Mouse (Mus musculus) MEL (cell line): ENCODE results near the gene Map3k20. TPM values are rescaled to one million over a fixed set of nuclear protein-coding genes. Genes with fewer than 3 reads are reported as not detected.

ENCODE experiments used
- DNase-seq: peaks from one replicate; pipeline ENCODE4 v3.0.0; 2011; ENCODE audit warnings: low read depth, low spot score
- H3K27ac ChIP-seq: 2 replicates; pipeline ENCODE4 v1.5.1; 2012; ENCODE audit warnings: low read depth, mild to moderate bottlenecking, control low read depth, low read length, moderate library complexity; ENCODE audit not compliant: control insufficient read depth
- H3K27me3 ChIP-seq, 2 experiments: fragments of 150-350 bp in 1 of 2; sonication (generic) in 1 of 2; 2 replicates each; pipeline ENCODE4 v1.6.1; 2012; ENCODE audit warnings: low read length in 2 of 2, mild to moderate bottlenecking in 2 of 2, improper control_type of control experiment in 1 of 2, moderate library complexity in 1 of 2; ENCODE audit not compliant: insufficient read depth in 2 of 2, control insufficient read depth in 1 of 2
- H3K36me3 ChIP-seq, 2 experiments: 2 replicates each; pipeline ENCODE4 v1.6.1; 2012 to 2014; ENCODE audit warnings: low read length in 2 of 2, improper control_type of control experiment in 1 of 2, inconsistent platforms in 1 of 2, mild to moderate bottlenecking in 1 of 2; ENCODE audit not compliant: insufficient read depth in 2 of 2, control insufficient read depth in 1 of 2
- H3K4me1 ChIP-seq, 2 experiments: fragments of 150-350 bp in 1 of 2; sonication (generic) in 1 of 2; 2 replicates each; pipeline ENCODE4 v1.6.1; 2012; ENCODE audit warnings: low read length in 2 of 2, improper control_type of control experiment in 1 of 2, mild to moderate bottlenecking in 1 of 2; ENCODE audit not compliant: insufficient read depth in 2 of 2, control insufficient read depth in 1 of 2
- H3K4me3 ChIP-seq, 2 experiments: fragments of 150-350 bp in 1 of 2; sonication (generic) in 1 of 2; 2 replicates each; pipeline ENCODE4 v1.5.1; 2012; ENCODE audit warnings: low read depth in 2 of 2, low read length in 2 of 2, mild to moderate bottlenecking in 2 of 2, moderate library complexity in 2 of 2, control low read depth in 1 of 2, improper control_type of control experiment in 1 of 2; ENCODE audit not compliant: control insufficient read depth in 1 of 2, insufficient read depth in 1 of 2
- H3K79me2 ChIP-seq: 2 replicates; pipeline ENCODE4 v1.6.1; 2012; ENCODE audit warnings: mild to moderate bottlenecking, low read length, moderate library complexity; ENCODE audit not compliant: control insufficient read depth, poor library complexity, insufficient read depth
- H3K9ac ChIP-seq: 2 replicates; pipeline ENCODE4 v1.6.1; 2012; ENCODE audit warnings: low read depth, mild to moderate bottlenecking, control low read depth, low read length, moderate library complexity; ENCODE audit not compliant: control insufficient read depth, poor library complexity, severe bottlenecking
- H3K9me3 ChIP-seq: fragments of 150-350 bp; sonication (generic); replicated peaks from 2 replicates; pipeline ENCODE4 v1.6.1; 2012; ENCODE audit warnings: mild to moderate bottlenecking, low read length, improper control_type of control experiment, moderate library complexity; ENCODE audit not compliant: insufficient read depth
- BHLHE40 ChIP-seq: IDR thresholded peaks from 2 replicates; pipeline ENCODE4 v1.6.1; 2012; ENCODE audit warnings: low read depth, mild to moderate bottlenecking, inconsistent platforms, low read length, improper control_type of control experiment, borderline replicate concordance
- CHD1 ChIP-seq: IDR thresholded peaks from 2 replicates; pipeline ENCODE4 v1.6.1; 2012; ENCODE audit warnings: low read depth, mild to moderate bottlenecking, inconsistent platforms, low read length, improper control_type of control experiment
- CHD2 ChIP-seq: IDR thresholded peaks from 2 replicates; pipeline ENCODE4 v1.6.1; 2011; ENCODE audit warnings: low read length, improper control_type of control experiment
- E2F4 ChIP-seq: IDR thresholded peaks from 2 replicates; pipeline ENCODE4 v1.6.1; 2011; ENCODE audit warnings: low read depth, low read length, improper control_type of control experiment, borderline replicate concordance
- EP300 ChIP-seq, 2 experiments: IDR thresholded peaks; 2 replicates each; pipeline ENCODE4 v1.6.1; 2011; ENCODE audit warnings: improper control_type of control experiment in 2 of 2, low read length in 2 of 2, low read depth in 1 of 2, mild to moderate bottlenecking in 1 of 2
- GABPA ChIP-seq: IDR thresholded peaks from 2 replicates; pipeline ENCODE4 v1.6.1; 2012; ENCODE audit warnings: low read depth, mild to moderate bottlenecking, inconsistent platforms, low read length, improper control_type of control experiment, moderate library complexity
- HCFC1 ChIP-seq: IDR thresholded peaks from 2 replicates; pipeline ENCODE4 v1.6.1; 2012; ENCODE audit warnings: low read depth, mild to moderate bottlenecking, inconsistent platforms, low read length, improper control_type of control experiment, moderate library complexity
- MAX ChIP-seq: IDR thresholded peaks from 2 replicates; pipeline ENCODE4 v1.6.1; 2011; ENCODE audit warnings: low read length, improper control_type of control experiment
- MAZ ChIP-seq: IDR thresholded peaks from 2 replicates; pipeline ENCODE4 v1.6.1; 2012; ENCODE audit warnings: low read depth, mild to moderate bottlenecking, inconsistent platforms, low read length, improper control_type of control experiment
- MEF2A ChIP-seq: IDR thresholded peaks from 2 replicates; pipeline ENCODE4 v1.6.1; 2014; ENCODE audit warnings: low read depth, mild to moderate bottlenecking, inconsistent platforms, low read length, improper control_type of control experiment; ENCODE audit not compliant: poor library complexity, insufficient replicate concordance, severe bottlenecking; ENCODE audit errors: extremely low read depth
- MXI1 ChIP-seq: IDR thresholded peaks from 2 replicates; pipeline ENCODE4 v1.6.1; 2011; ENCODE audit warnings: mild to moderate bottlenecking, low read depth, low read length, improper control_type of control experiment
- MYC ChIP-seq: IDR thresholded peaks from 2 replicates; pipeline ENCODE4 v1.6.1; 2011; ENCODE audit warnings: low read depth, mild to moderate bottlenecking, low read length, improper control_type of control experiment, moderate library complexity
- POLR2AphosphoS5 ChIP-seq: IDR thresholded peaks from 2 replicates; pipeline ENCODE4 v1.6.1; 2012; ENCODE audit warnings: low read depth, borderline replicate concordance, mild to moderate bottlenecking, inconsistent platforms, low read length, moderate library complexity, mixed read lengths
- RCOR1 ChIP-seq: IDR thresholded peaks from 2 replicates; pipeline ENCODE4 v1.6.1; 2012; ENCODE audit warnings: low read depth, mild to moderate bottlenecking, inconsistent platforms, low read length, improper control_type of control experiment
- SMC3 ChIP-seq: IDR thresholded peaks from 2 replicates; pipeline ENCODE4 v1.6.1; 2011; ENCODE audit warnings: low read depth, low read length, improper control_type of control experiment
- TAL1 ChIP-seq: IDR thresholded peaks from 2 replicates; pipeline ENCODE4 v1.6.1; 2012; ENCODE audit warnings: mild to moderate bottlenecking, inconsistent platforms, low read length, moderate library complexity, mixed read lengths
- TBP ChIP-seq: IDR thresholded peaks from 2 replicates; pipeline ENCODE4 v1.8.0; 2011; ENCODE audit warnings: low read depth, low read length, improper control_type of control experiment
- UBTF ChIP-seq: IDR thresholded peaks from 2 replicates; pipeline ENCODE4 v1.6.1; 2012; ENCODE audit warnings: low read depth, mild to moderate bottlenecking, inconsistent platforms, low read length, improper control_type of control experiment, moderate library complexity, borderline replicate concordance; ENCODE audit not compliant: insufficient read depth
- USF1 ChIP-seq: IDR thresholded peaks from 2 replicates; pipeline ENCODE4 v1.6.1; 2014; ENCODE audit warnings: low read depth, mild to moderate bottlenecking, inconsistent platforms, low read length, improper control_type of control experiment, moderate library complexity
- ZMIZ1 ChIP-seq: IDR thresholded peaks from 2 replicates; pipeline ENCODE4 v1.6.1; 2012; ENCODE audit warnings: low read depth, mild to moderate bottlenecking, inconsistent platforms, low read length, improper control_type of control experiment, moderate library complexity
- ZNF384 ChIP-seq: IDR thresholded peaks from 2 replicates; pipeline ENCODE4 v1.6.1; 2012; ENCODE audit warnings: low read depth, mild to moderate bottlenecking, inconsistent platforms, low read length, improper control_type of control experiment
- polyA plus RNA-seq, 2 experiments: library from polyadenylated mRNA; stranded (reverse) in 1 of 2; unstranded in 1 of 2; fragments of >175 nt in 1 of 2; fragments of >200 nt in 1 of 2; gene quantifications; 2 replicates each; pipeline versions ENCODE4 v1.2.1 to v1.2.4; 2012; ENCODE audit warnings: low replicate concordance in 2 of 2, low read depth in 1 of 2; ENCODE audit not compliant: insufficient read length in 2 of 2, insufficient read depth in 1 of 2, missing spikeins in 1 of 2
- total RNA-seq: library from RNA; depleted of rRNA; stranded (reverse); fragments of 300-350 nt; gene quantifications from 2 replicates; pipeline ENCODE4 v1.2.3, GENCODE M21; 2012

The Map3k20 gene
- total and polyA plus RNA-seq, 3 experiments: 7.4 to 9.6 TPM; not detected in 1

DNA sequence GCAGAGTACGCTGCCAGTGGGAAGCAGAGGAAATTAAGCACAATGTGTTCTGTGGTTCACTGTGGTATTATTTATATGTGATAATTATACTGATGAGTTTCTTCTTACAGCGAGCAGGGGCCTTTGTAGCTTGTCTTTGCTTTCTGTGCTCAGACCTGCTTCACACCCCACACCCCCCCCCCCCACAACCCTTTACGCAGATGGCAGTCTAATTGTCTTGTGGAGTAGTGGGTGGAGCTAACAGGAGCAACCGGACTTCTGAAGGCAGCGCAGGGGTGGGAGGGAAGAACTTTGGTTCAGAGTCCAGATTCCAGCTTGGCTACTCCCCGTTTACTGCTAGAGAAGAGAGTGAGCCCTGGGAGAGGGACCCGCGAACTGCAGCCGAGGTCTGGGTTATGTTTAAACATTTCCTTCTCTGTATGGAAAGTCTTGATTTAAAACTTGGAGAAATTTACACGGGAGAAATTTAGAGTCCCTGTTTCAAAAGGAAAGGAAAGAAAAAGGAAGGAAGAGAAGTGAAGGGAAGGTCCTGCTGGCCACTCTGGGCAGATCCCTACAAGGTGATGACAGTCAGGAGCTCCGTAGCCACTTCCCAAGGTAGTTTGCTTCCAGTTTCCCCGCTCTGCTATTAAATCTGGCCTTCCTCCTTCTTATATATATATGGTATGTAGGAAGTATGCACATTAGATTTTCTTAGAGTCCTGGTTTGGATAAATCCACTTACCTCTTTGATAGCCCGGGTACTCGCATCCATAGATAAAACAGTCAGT is 30.4 kb upstream of the Map3k20 start:
- Histone ChIP-seq H3K27ac (no peak overlapping the region), H3K79me2 (no peaks in the 10 kb centered on the region)
- TF ChIP-seq MAZ (no peak), EP300 (IDR thresholded peaks at IDR 0.05; ENCODE audit: low read depth in 1 of 2, low read length in 2 of 2) (no peak), RCOR1 (no peak), ZNF384 (no peak), MXI1 (no peak), HCFC1 (no peak), BHLHE40 (no peak), MYC (no peak), CHD1 (no peak), ZMIZ1 (no peak), GABPA (no peak), USF1 (no peak)
- TF ChIP-seq, all 39 proteins: peak for 0

DNA sequence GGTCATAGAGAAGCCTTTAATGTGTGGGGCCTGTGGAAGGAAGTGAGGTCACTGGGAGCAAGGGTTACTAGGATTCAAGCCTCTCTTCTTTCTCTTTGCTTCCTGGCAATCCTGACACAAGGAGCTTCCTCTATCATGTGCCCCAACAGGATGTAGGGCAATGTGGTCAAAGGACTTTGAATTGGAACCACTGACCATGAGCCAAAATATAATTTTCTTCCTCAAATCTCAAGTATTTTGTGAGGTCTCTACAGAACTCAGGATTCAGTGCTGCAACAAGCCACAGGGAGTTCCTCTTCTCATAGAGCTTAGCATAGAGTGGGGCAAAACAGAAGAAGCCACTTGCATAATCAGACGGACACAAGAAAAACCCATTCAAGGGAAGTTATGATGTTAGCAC is 24.7 kb upstream of the Map3k20 start:
- H3K27me3 ChIP-seq: peaks cover 8 to 15% of the 10 kb centered on the region in 2 experiments
- TF ChIP-seq MXI1: no peak
- TF ChIP-seq UBTF: no peak
- TF ChIP-seq HCFC1: no peak
- TF ChIP-seq TAL1: no peak
- TF ChIP-seq BHLHE40: no peak
- TF ChIP-seq E2F4: no peak
- TF ChIP-seq TBP: no peak
- TF ChIP-seq MEF2A: no peak
- no peak for TF ChIP-seq MAX
- no peak for TF ChIP-seq SMC3
- no peak for TF ChIP-seq CHD2
- no peak for TF ChIP-seq POLR2AphosphoS5
- H3K79me2 ChIP-seq: no peaks in the 10 kb centered on the region
- no peaks in the 10 kb centered on the region for H3K9me3 ChIP-seq
- no peak for DNase-seq
- no peak overlapping the region for H3K27ac ChIP-seq
- H3K36me3 ChIP-seq: no peaks in the 10 kb centered on the region
- no peaks in the 10 kb centered on the region for H3K4me1 ChIP-seq
- H3K9ac ChIP-seq: no peak overlapping the region
- H3K4me3 ChIP-seq: no peak overlapping the region

More for the DNA sequence above, 30.4 kb upstream of the Map3k20 start:
- H3K9ac ChIP-seq: no peak overlapping the region
- H3K4me3 ChIP-seq: no peak overlapping the region
- no peaks in the 10 kb centered on the region for H3K4me1 ChIP-seq
- DNase-seq: no peak
- no peaks in the 10 kb centered on the region for H3K9me3 ChIP-seq
- H3K36me3 ChIP-seq: no peaks in the 10 kb centered on the region
- H3K27me3 ChIP-seq: peaks cover 3 to 5% of the 10 kb centered on the region in 2 experiments
